Mouse (Mus musculus): ENCODE data around the gene Arpc1a. TPM values are rescaled to one million over a fixed set of nuclear protein-coding genes. Genes with fewer than 3 reads are reported as not detected.

Gene Arpc1a
- polyA plus RNA-seq, 1 experiment = 49.7 TPM

GRCm38 (mm10) chr5:145102706-145103105, 19.1 kb downstream of the Arpc1a start:
- no peaks in the 10 kb centered on the region for H3K27me3 ChIP-seq (ENCODE audit: control insufficient read depth, insufficient read depth, low read length)
- H3K4me1 ChIP-seq (ENCODE audit: control insufficient read depth, insufficient read depth, insufficient read length) = no peaks in the 10 kb centered on the region
- 77% methylated on average over 4 of the region's 4 CpGs for WGBS
- DNase-seq (ENCODE audit: low read depth in 1 of 2, low spot score in 2 of 2) = no peak
- H3K36me3 ChIP-seq (ENCODE audit: control insufficient read depth, insufficient read depth, low read length) = peaks cover 56% of the 10 kb centered on the region
- H3K4me3 ChIP-seq (ENCODE audit: extremely low read depth, insufficient read depth, insufficient read length) = no peak overlapping the region
- H3K27ac ChIP-seq (ENCODE audit: insufficient read depth, low read length) = no peak overlapping the region
- TF ChIP-seq CTCF (IDR thresholded peaks at IDR 0.05; ENCODE audit: extremely low read depth, insufficient read depth, insufficient read length, insufficient replicate concordance) (no peak), POLR2A (IDR thresholded peaks at IDR 0.05; ENCODE audit: low read depth, low read length) (no peak)

- Histone ChIP-seq H3K27me3 (ENCODE audit: control insufficient read depth, insufficient read depth, low read length) (no peaks in the 10 kb centered on the region), H3K27ac (ENCODE audit: insufficient read depth, low read length) (no peak overlapping the region), H3K4me3 (ENCODE audit: extremely low read depth, insufficient read depth, insufficient read length) (no peak overlapping the region), H3K36me3 (ENCODE audit: control insufficient read depth, insufficient read depth, low read length) (peaks cover 55% of the 10 kb centered on the region), H3K4me1 (ENCODE audit: control insufficient read depth, insufficient read depth, insufficient read length) (no peaks in the 10 kb centered on the region)
- 97% methylated on average over 9 of the region's 9 CpGs for WGBS
- DNase-seq (ENCODE audit: low read depth in 1 of 2, low spot score in 2 of 2) = no peak
- TF ChIP-seq CTCF (IDR thresholded peaks at IDR 0.05; ENCODE audit: extremely low read depth, insufficient read depth, insufficient read length, insufficient replicate concordance) (no peak), POLR2A (IDR thresholded peaks at IDR 0.05; ENCODE audit: low read depth, low read length) (no peak)
These were observed 20.7 kb downstream of the Arpc1a start for GRCm38 (mm10) chr5:145104328-145104727.

- TF ChIP-seq POLR2A (IDR thresholded peaks at IDR 0.05; ENCODE audit: low read depth, low read length) = no peak
- TF ChIP-seq CTCF (IDR thresholded peaks at IDR 0.05; ENCODE audit: extremely low read depth, insufficient read depth, insufficient read length, insufficient replicate concordance) = no peak
- H3K27ac ChIP-seq (ENCODE audit: insufficient read depth, low read length) = no peak overlapping the region
- H3K36me3 ChIP-seq (ENCODE audit: control insufficient read depth, insufficient read depth, low read length) = peaks cover 53% of the 10 kb centered on the region
- H3K4me1 ChIP-seq (ENCODE audit: control insufficient read depth, insufficient read depth, insufficient read length) = no peaks in the 10 kb centered on the region
- no peaks in the 10 kb centered on the region for H3K27me3 ChIP-seq (ENCODE audit: control insufficient read depth, insufficient read depth, low read length)
- H3K4me3 ChIP-seq (ENCODE audit: extremely low read depth, insufficient read depth, insufficient read length) = no peak overlapping the region
- 93% methylated on average over 9 of the region's 9 CpGs for WGBS
- DNase-seq (ENCODE audit: low read depth in 1 of 2, low spot score in 2 of 2) = no peak
These were observed 22.2 kb downstream of the Arpc1a start for GRCm38 (mm10) chr5:145105694-145106275.

GRCm38 (mm10) chr5:145110401-145110800, 26.8 kb downstream of the Arpc1a start:
- WGBS = 95% methylated on average over 6 of the region's 6 CpGs
- H3K36me3 ChIP-seq (ENCODE audit: control insufficient read depth, insufficient read depth, low read length) = peaks cover 28% of the 10 kb centered on the region
- TF ChIP-seq CTCF (IDR thresholded peaks at IDR 0.05; ENCODE audit: extremely low read depth, insufficient read depth, insufficient read length, insufficient replicate concordance) (no peak), POLR2A (IDR thresholded peaks at IDR 0.05; ENCODE audit: low read depth, low read length) (no peak)

GRCm38 (mm10) chr5:145112566-145112965, 28.9 kb downstream of the Arpc1a start:
- DNase-seq (ENCODE audit: low read depth in 1 of 2, low spot score in 2 of 2) = no peak
- 87% methylated on average over 8 of the region's 8 CpGs for WGBS
- H3K4me3 ChIP-seq (ENCODE audit: extremely low read depth, insufficient read depth, insufficient read length) = no peak overlapping the region
- no peaks in the 10 kb centered on the region for H3K27me3 ChIP-seq (ENCODE audit: control insufficient read depth, insufficient read depth, low read length)
- H3K4me1 ChIP-seq (ENCODE audit: control insufficient read depth, insufficient read depth, insufficient read length) = peaks cover 11% of the 10 kb centered on the region; the same call in 1 of the 2 replicates
- no peak for TF ChIP-seq CTCF (IDR thresholded peaks at IDR 0.05; ENCODE audit: extremely low read depth, insufficient read depth, insufficient read length, insufficient replicate concordance)
- TF ChIP-seq POLR2A (IDR thresholded peaks at IDR 0.05; ENCODE audit: low read depth, low read length) = no peak
- H3K36me3 ChIP-seq (ENCODE audit: control insufficient read depth, insufficient read depth, low read length) = peaks cover 16% of the 10 kb centered on the region
- H3K27ac ChIP-seq (ENCODE audit: insufficient read depth, low read length) = no peak overlapping the region

More at GRCm38 (mm10) chr5:145110401-145110800, 26.8 kb downstream of the Arpc1a start:
- Histone ChIP-seq H3K4me1 (ENCODE audit: control insufficient read depth, insufficient read depth, insufficient read length) (peaks cover 4% of the 10 kb centered on the region; the same call in 1 of the 2 replicates), H3K27me3 (ENCODE audit: control insufficient read depth, insufficient read depth, low read length) (no peaks in the 10 kb centered on the region), H3K4me3 (ENCODE audit: extremely low read depth, insufficient read depth, insufficient read length) (no peak overlapping the region), H3K27ac (ENCODE audit: insufficient read depth, low read length) (no peak overlapping the region)
- no peak for DNase-seq (ENCODE audit: low read depth in 1 of 2, low spot score in 2 of 2)

GRCm38 (mm10) chr5:145113416-145113815, 29.8 kb downstream of the Arpc1a start:
- Histone ChIP-seq H3K4me1 (ENCODE audit: control insufficient read depth, insufficient read depth, insufficient read length) (peaks cover 12% of the 10 kb centered on the region; the same call in 1 of the 2 replicates), H3K4me3 (ENCODE audit: extremely low read depth, insufficient read depth, insufficient read length) (peak overlapping the region; percentile 99; the same call in 1 of the 2 replicates), H3K36me3 (ENCODE audit: control insufficient read depth, insufficient read depth, low read length) (peaks cover 18% of the 10 kb centered on the region), H3K27ac (ENCODE audit: insufficient read depth, low read length) (no peak overlapping the region; the same call in 1 of the 2 replicates), H3K27me3 (ENCODE audit: control insufficient read depth, insufficient read depth, low read length) (no peaks in the 10 kb centered on the region)
- 24% methylated on average over 2 of the region's 2 CpGs for WGBS
- no peak for DNase-seq (ENCODE audit: low read depth in 1 of 2, low spot score in 2 of 2)
- TF ChIP-seq POLR2A (IDR thresholded peaks at IDR 0.05; ENCODE audit: low read depth, low read length) (no peak), CTCF (IDR thresholded peaks at IDR 0.05; ENCODE audit: extremely low read depth, insufficient read depth, insufficient read length, insufficient replicate concordance) (no peak)

- peaks cover 15% of the 10 kb centered on the region for H3K36me3 ChIP-seq (ENCODE audit: control insufficient read depth, insufficient read depth, low read length)
- H3K27me3 ChIP-seq (ENCODE audit: control insufficient read depth, insufficient read depth, low read length) = no peaks in the 10 kb centered on the region
- DNase-seq (ENCODE audit: low read depth in 1 of 2, low spot score in 2 of 2) = peak in 1 of 2 experiments; percentile 81
- peaks cover 14% of the 10 kb centered on the region; the same call in 1 of the 2 replicates for H3K4me1 ChIP-seq (ENCODE audit: control insufficient read depth, insufficient read depth, insufficient read length)
- TF ChIP-seq CTCF (IDR thresholded peaks at IDR 0.05; ENCODE audit: extremely low read depth, insufficient read depth, insufficient read length, insufficient replicate concordance) (no peak), POLR2A (IDR thresholded peaks at IDR 0.05; ENCODE audit: low read depth, low read length) (peak; percentile 92)
- peak within 1 kb of the TSS; percentile 99 for H3K4me3 ChIP-seq (ENCODE audit: extremely low read depth, insufficient read depth, insufficient read length)
- under 1% methylated on average over 52 of the region's 53 CpGs for WGBS
- H3K27ac ChIP-seq (ENCODE audit: insufficient read depth, low read length) = peak within 1 kb of the TSS; percentile 92
These were observed 30.5 kb downstream of the Arpc1a start, which contains the start of gene Arpc1b for GRCm38 (mm10) chr5:145114071-145114605. Gene Arpc1b (plus strand): TSS chr5:145114215.

All from spleen, adult 2 months (tissue).